Mouse (Mus musculus) forebrain, embryonic 16.5 days (tissue): ENCODE results near the gene Nr1i2. TPM values are rescaled to one million over a fixed set of nuclear protein-coding genes. Genes with fewer than 3 reads are reported as not detected.
"Not testable (repeated sequence)": the region's sequence is repeated elsewhere in the genome, so short reads cannot be mapped to it uniquely, and the experiment has no call there.

Experiments used
- ATAC-seq: fragments of 200-750 bp; cut with Nextera tagmentation; 2 replicates; pipeline ENCODE4 v1.8.0; 2017; ENCODE audit warnings: mild to moderate bottlenecking, moderate library complexity
- H3K27ac ChIP-seq: fragments of 300-500 bp; sonication (generic); 2 replicates; pipeline ENCODE4 v1.5.1; 2014; ENCODE audit warnings: low read length, control low read depth
- H3K27me3 ChIP-seq: fragments of 300-500 bp; sonication (generic); replicated peaks from 2 replicates; pipeline ENCODE4 v1.6.1; 2014; ENCODE audit warnings: low read length; ENCODE audit not compliant: control insufficient read depth, insufficient read depth
- H3K36me3 ChIP-seq: fragments of 300-500 bp; sonication (generic); 2 replicates; pipeline ENCODE4 v1.6.1; 2014; ENCODE audit not compliant: control insufficient read depth, insufficient read depth
- H3K4me1 ChIP-seq: fragments of 300-500 bp; sonication (generic); replicated peaks from 2 replicates; pipeline ENCODE4 v1.6.1; 2014; ENCODE audit warnings: low read length; ENCODE audit not compliant: control insufficient read depth, insufficient read depth
- H3K4me2 ChIP-seq: fragments of 300-500 bp; sonication (generic); 2 replicates; pipeline ENCODE4 v1.6.1; 2014; ENCODE audit warnings: mild to moderate bottlenecking, low read length, control low read depth
- H3K4me3 ChIP-seq: fragments of 300-500 bp; sonication (generic); replicated peaks from 2 replicates; pipeline ENCODE4 v1.5.1; 2014; ENCODE audit warnings: mild to moderate bottlenecking, low read length, control low read depth
- H3K9ac ChIP-seq: fragments of 300-500 bp; sonication (generic); replicated peaks from 2 replicates; pipeline ENCODE4 v1.6.1; 2014; ENCODE audit warnings: low read depth, low read length, control low read depth
- H3K9me3 ChIP-seq: fragments of 300-500 bp; sonication (generic); 2 replicates; pipeline ENCODE4 v1.6.1; 2016; ENCODE audit warnings: low read length; ENCODE audit not compliant: control insufficient read depth
- WGBS: fragments of 180-500 bp; shearing (Covaris S2); extraction: QIAGEN DNeasy Blood & Tissue Kit; methylation state at CpG from one replicate; pipeline ENCODE4 v1.1.7; 2014; 5-methylcytosine and 5-hydroxymethylcytosine counted together
- polyA plus RNA-seq: library from polyadenylated mRNA; unstranded; fragments of >200 nt; fragmentation: Nextera tagmentation; extraction: Ambion mirVana; gene quantifications from 2 replicates; pipeline ENCODE4 v1.2.1, GENCODE M21; 2015

Gene Nr1i2
- not detected in 2 replicates for polyA plus RNA-seq

- ATAC-seq, result no peak
- 77% methylated on average over 7 of the region's 7 CpGs for WGBS
- no peak within 1 kb of the TSS for H3K4me3 ChIP-seq
- H3K4me1 ChIP-seq, result no peaks in the 10 kb centered on the region
- H3K9ac ChIP-seq, result no peak within 1 kb of the TSS
- H3K4me2 ChIP-seq, result no peak within 1 kb of the TSS
- no peaks in the 10 kb centered on the region for H3K9me3 ChIP-seq
- H3K27me3 ChIP-seq, result no peaks in the 10 kb centered on the region
- no peaks in the 10 kb centered on the region for H3K36me3 ChIP-seq
- H3K27ac ChIP-seq, result no peak within 1 kb of the TSS
Observed at GRCm38 (mm10) chr16:38294685-38295348, at the start of gene Nr1i2. Gene Nr1i2, minus strand, starts transcription at chr16:38294824.

DNA sequence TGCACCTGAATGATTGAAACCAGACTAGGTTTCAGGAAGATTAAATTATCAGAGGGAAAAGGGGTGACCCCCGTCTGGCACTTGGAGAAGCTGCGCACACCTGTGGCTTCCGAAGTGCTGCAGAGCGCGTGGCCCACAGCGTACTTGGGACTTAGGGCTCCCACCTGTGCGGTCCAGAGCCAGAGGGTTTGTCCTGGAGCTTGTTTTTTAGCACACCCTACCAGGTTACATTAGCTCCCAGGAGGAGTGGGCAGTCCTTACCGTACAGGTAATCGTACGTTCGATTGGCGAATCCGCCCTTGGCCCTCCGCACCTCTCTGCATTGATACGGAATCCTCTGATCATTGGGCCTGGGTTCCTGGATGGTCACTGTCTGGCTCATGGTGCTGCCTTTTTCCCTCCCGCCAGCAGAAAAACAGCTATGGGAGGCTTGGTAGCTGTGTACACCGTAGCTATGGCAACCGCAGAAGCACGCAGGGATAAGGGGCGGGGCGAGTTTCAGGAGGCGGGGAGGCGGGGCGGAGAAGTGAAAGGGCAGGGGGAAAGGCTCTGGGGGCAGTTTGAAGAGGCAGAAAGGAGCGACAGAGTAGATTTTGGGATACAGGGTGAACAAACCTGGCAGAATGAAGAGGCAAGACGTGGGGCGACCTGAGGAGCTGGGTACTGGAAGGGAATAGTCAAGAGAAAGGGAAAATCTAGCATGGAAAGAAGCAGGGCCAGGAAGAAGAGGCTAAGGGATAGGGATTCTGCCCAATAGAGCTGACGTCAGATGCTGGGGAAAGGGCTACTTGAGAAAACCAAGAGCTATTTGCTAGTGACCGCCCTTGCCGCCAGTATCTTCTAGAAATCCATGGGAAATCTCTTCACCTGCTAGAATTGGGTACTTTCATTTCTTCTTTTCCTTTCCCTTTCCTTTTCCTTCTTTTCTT lies 47.0 kb upstream of the Nr1i2 start, which contains the start of gene Maats1:
Gene Maats1 (minus strand): TSS at position 748 of the 929 bp plus-strand sequence.
- 7% methylated on average over 30 of the region's 30 CpGs for whole genome bisulfite sequencing
- H3K27me3 ChIP-seq, result no peaks in the 10 kb centered on the region
- H3K9ac ChIP-seq, result peak within 1 kb of the TSS; percentile 41
- no peaks in the 10 kb centered on the region for H3K36me3 ChIP-seq
- peaks cover 10% of the 10 kb centered on the region for H3K4me1 ChIP-seq
- H3K9me3 ChIP-seq, result no peaks in the 10 kb centered on the region
- H3K4me3 ChIP-seq, result peak within 1 kb of the TSS; percentile 43
- peak; percentile 93 for ATAC-seq
- H3K27ac ChIP-seq, result no peak within 1 kb of the TSS
- peak within 1 kb of the TSS; percentile 61 for H3K4me2 ChIP-seq

- not testable (repeated sequence) for H3K4me2 ChIP-seq, H3K27me3 ChIP-seq, H3K9me3 ChIP-seq, H3K27ac ChIP-seq, H3K36me3 ChIP-seq, H3K4me3 ChIP-seq, H3K9ac ChIP-seq, H3K4me1 ChIP-seq, ATAC-seq
- 91% methylated on average over 4 of the region's 4 CpGs for WGBS
Observed at GRCm38 (mm10) chr16:38338077-38338476, 43.5 kb upstream of the Nr1i2 start.

GRCm38 (mm10) chr16:38334431-38334830 lies 39.8 kb upstream of the Nr1i2 start:
- 38% methylated on average over 6 of the region's 6 CpGs for WGBS
- H3K4me1 ChIP-seq, result no peaks in the 10 kb centered on the region
- H3K9me3 ChIP-seq, result no peaks in the 10 kb centered on the region
- ATAC-seq, result no peak
- H3K27ac ChIP-seq, result no peak overlapping the region
- H3K4me2 ChIP-seq, result no peak overlapping the region
- H3K4me3 ChIP-seq, result no peak overlapping the region
- H3K9ac ChIP-seq, result no peak overlapping the region
- H3K27me3 ChIP-seq, result no peaks in the 10 kb centered on the region
- no peaks in the 10 kb centered on the region for H3K36me3 ChIP-seq

DNA sequence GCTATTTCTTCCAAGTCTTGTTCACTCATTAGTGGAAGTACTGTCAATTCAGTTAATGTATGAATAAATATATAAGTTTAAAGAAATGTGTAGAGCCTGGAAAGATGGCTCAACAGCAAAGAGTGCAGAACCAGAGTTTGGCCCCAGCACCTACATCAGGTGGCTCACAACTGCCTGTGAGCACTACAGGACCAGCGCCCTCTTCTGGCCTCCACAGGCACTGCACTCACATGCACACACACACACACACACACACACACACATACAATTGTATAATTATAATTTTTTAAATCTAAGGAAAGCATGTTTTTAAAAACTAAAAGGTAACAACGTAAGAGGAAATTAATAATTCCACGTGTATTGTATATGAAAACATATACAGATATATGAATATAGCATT lies 34.7 kb upstream of the Nr1i2 start:
- Histone ChIP-seq H3K9ac (no peak overlapping the region), H3K27ac (no peak overlapping the region), H3K9me3 (no peaks in the 10 kb centered on the region), H3K4me2 (no peak overlapping the region), H3K4me1 (no peaks in the 10 kb centered on the region), H3K4me3 (no peak overlapping the region), H3K27me3 (no peaks in the 10 kb centered on the region), H3K36me3 (no peaks in the 10 kb centered on the region)
- WGBS, result 91% methylated on average over 3 of the region's 3 CpGs
- ATAC-seq, result no peak

- Histone ChIP-seq H3K4me3 (no peak overlapping the region), H3K9ac (no peak overlapping the region), H3K27ac (no peak overlapping the region), H3K4me1 (no peaks in the 10 kb centered on the region), H3K36me3 (no peaks in the 10 kb centered on the region), H3K9me3 (no peaks in the 10 kb centered on the region), H3K27me3 (no peaks in the 10 kb centered on the region), H3K4me2 (no peak overlapping the region)
- 79% methylated on average over 11 of the region's 11 CpGs for WGBS
- ATAC-seq, result no peak
Observed at GRCm38 (mm10) chr16:38326778-38327397, 32.3 kb upstream of the Nr1i2 start.

DNA sequence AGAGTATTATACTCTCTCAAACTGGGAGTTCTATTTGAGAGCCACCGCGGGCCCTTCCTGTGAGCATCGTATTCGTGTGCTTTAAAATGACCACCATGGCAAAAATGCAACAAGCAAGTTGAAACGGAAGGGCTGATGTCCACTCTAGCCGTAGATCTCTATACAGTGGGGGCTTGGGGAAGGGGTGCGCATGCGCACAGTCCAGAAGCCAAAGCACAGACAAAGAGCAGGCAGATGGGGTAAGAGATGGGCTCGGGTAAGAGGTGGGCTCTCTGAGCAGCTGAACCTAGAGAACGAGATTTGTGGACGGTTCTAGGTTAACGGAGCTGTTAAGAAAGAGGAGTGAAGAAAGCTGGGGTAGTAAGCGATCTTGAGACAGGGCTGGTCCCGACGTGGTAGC lies 29.7 kb upstream of the Nr1i2 start:
- no peaks in the 10 kb centered on the region for H3K36me3 ChIP-seq
- no peak overlapping the region for H3K9ac ChIP-seq
- no peak overlapping the region for H3K4me3 ChIP-seq
- ATAC-seq, result no peak
- H3K4me2 ChIP-seq, result no peak overlapping the region
- no peaks in the 10 kb centered on the region for H3K9me3 ChIP-seq
- no peak overlapping the region for H3K27ac ChIP-seq
- no peaks in the 10 kb centered on the region for H3K4me1 ChIP-seq
- 95% methylated on average over 15 of the region's 15 CpGs for WGBS
- H3K27me3 ChIP-seq, result no peaks in the 10 kb centered on the region

DNA sequence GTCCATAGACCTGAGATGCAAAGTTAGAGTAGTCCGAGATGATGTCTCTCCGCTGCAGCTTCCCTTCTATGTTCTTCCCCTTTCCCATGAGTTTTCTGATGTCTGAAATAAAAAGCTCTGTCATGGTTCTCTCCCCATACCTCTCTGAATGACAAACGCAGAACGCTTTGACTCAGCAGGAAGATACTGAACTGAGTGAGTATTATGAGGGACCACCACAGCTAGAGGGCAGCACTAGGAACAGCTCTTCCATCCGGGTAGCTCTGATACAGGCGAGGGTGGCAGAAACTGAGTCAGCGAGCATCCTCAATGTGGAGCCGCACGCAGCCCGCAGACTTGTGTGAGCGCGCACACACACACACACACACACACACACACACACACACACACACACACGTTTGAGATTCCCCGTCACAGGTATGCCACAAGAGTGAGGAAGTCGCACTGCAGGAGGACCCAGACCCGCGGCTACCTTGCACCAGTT lies 26.9 kb upstream of the Nr1i2 start:
- 23% methylated on average over 17 of the region's 17 CpGs for WGBS
- H3K36me3 ChIP-seq, result no peaks in the 10 kb centered on the region
- H3K4me1 ChIP-seq, result no peaks in the 10 kb centered on the region
- peak overlapping the region; percentile 48 for H3K4me2 ChIP-seq
- peak overlapping the region; percentile 25 for H3K4me3 ChIP-seq
- H3K9ac ChIP-seq, result 0 out of 2 replicates have a peak overlapping the region, but pooled peaks have one; percentile 45
- no peaks in the 10 kb centered on the region for H3K9me3 ChIP-seq
- no peaks in the 10 kb centered on the region for H3K27me3 ChIP-seq
- H3K27ac ChIP-seq, result no peak overlapping the region
- ATAC-seq, result peak; percentile 93

GRCm38 (mm10) chr16:38319087-38319486 lies 24.5 kb upstream of the Nr1i2 start:
- Histone ChIP-seq H3K4me3 (no peak overlapping the region), H3K27ac (no peak overlapping the region), H3K4me2 (no peak overlapping the region), H3K9me3 (no peaks in the 10 kb centered on the region), H3K36me3 (no peaks in the 10 kb centered on the region), H3K27me3 (no peaks in the 10 kb centered on the region), H3K4me1 (no peaks in the 10 kb centered on the region), H3K9ac (no peak overlapping the region)
- no peak for ATAC-seq
- WGBS, result 90% methylated on average over 4 of the region's 4 CpGs
